Comparison of ENCODE assay signal across 22 mouse cellular contexts in genomic region chr10:117671930-117672666, GRCm38 (mm10). TPM values are rescaled to one million over a fixed set of nuclear protein-coding genes. Genes with fewer than 3 reads are reported as not detected.
DNase-seq lines count a peak whose midpoint lies in the region; ATAC-seq and TF ChIP-seq lines count a peak whose summit lies in the region.
"Had no signal": no experiment of that assay in that cellular context is flagged by ENCODE, and none has a peak within 500 bp of the region (broad histone marks: within the 10 kb centered on the region; RNA-seq: fewer than 3 reads in every experiment).

No protein-coding gene starts in this region.

- H3K27ac ChIP-seq in layer of hippocampus, adult 2 months: peak overlapping the region; percentile 75
- 0 out of 2 replicates have a peak overlapping the region, but pooled peaks have one; percentile 13 for H3K27ac ChIP-seq in neural tube, embryonic 13.5 days (replicated peaks)
- peak overlapping the region; percentile 57 for H3K27ac ChIP-seq in limb, embryonic 12.5 days
- H3K27ac ChIP-seq: forebrain, embryonic 10.5 days; forebrain, embryonic 13.5 days; heart, adult 2 months; heart, embryonic 10.5 days; heart, embryonic 13.5 days; hindbrain, embryonic 14.5 days; hindbrain, postnatal 0 days had no signal

- no peaks in the 10 kb centered on the region for H3K27me3 ChIP-seq in neural tube, embryonic 13.5 days
- H3K27me3 ChIP-seq in limb, embryonic 12.5 days: no peaks in the 10 kb centered on the region
- H3K27me3 ChIP-seq: forebrain, embryonic 13.5 days had no signal

- no peak overlapping the region for H3K4me2 ChIP-seq in neural tube, embryonic 13.5 days
- H3K4me2 ChIP-seq in limb, embryonic 12.5 days: no peak overlapping the region
- H3K4me2 ChIP-seq: forebrain, embryonic 13.5 days; heart, embryonic 13.5 days; hindbrain, embryonic 14.5 days had no signal

- no peak for TF ChIP-seq CTCF in layer of hippocampus, adult 2 months (conservative IDR thresholded peaks at IDR 0.05)

- DNase-seq in layer of hippocampus, adult 2 months (ENCODE audit: low spot score in 2 of 2): no peak
- no peak for DNase-seq in layer of hippocampus, adult 11-12 months (ENCODE audit: low spot score)
- no peak for DNase-seq in neural tube, embryonic 10.5 days (ENCODE audit: extremely low spot score, low spot score)
- DNase-seq in spleen, postnatal 36 days (ENCODE audit: low spot score in 2 of 2): no peak
- DNase-seq in kidney, postnatal 4 days: no peak
- DNase-seq: adrenal gland, postnatal 10 days; adrenal gland, postnatal 36 days; cerebellum, adult 9-10 months; gastrocnemius, postnatal 36 days; heart, adult 2 months; heart, postnatal 14 days; heart, postnatal 4 days had no signal

- no peaks in the 10 kb centered on the region for H3K9me3 ChIP-seq in neural tube, embryonic 13.5 days
- H3K9me3 ChIP-seq in limb, embryonic 12.5 days: no peaks in the 10 kb centered on the region
- H3K9me3 ChIP-seq: forebrain, embryonic 10.5 days; forebrain, embryonic 13.5 days; heart, embryonic 10.5 days; heart, embryonic 13.5 days had no signal

- H3K4me1 ChIP-seq in neural tube, embryonic 13.5 days (replicated peaks): peaks cover 26% of the 10 kb centered on the region
- peaks cover 53% of the 10 kb centered on the region for H3K4me1 ChIP-seq in limb, embryonic 12.5 days (replicated peaks)

- ATAC-seq in neural tube, embryonic 13.5 days (ENCODE audit: low read depth): no peak
- ATAC-seq in limb, embryonic 12.5 days (ENCODE audit: insufficient number of reproducible peaks, insufficient read depth, low FRiP score, low TSS enrichment, low read depth): no peak
- ATAC-seq: activated CD4-positive, CD25-positive, alpha-beta regulatory T cell, adult 4 months; CD4-positive, CD25-positive, alpha-beta regulatory T cell, adult 4 months; hindbrain, postnatal 0 days had no signal

- 88% methylated on average over 13 of the region's 13 CpGs for WGBS in neural tube, embryonic 13.5 days
- WGBS in limb, embryonic 12.5 days: 87% methylated on average over 13 of the region's 13 CpGs

- H3K4me3 ChIP-seq in layer of hippocampus, adult 2 months: no peak overlapping the region
- no peak overlapping the region for H3K4me3 ChIP-seq in neural tube, embryonic 13.5 days
- H3K4me3 ChIP-seq in limb, embryonic 12.5 days (replicated peaks): no peak overlapping the region
- H3K4me3 ChIP-seq: forebrain, embryonic 10.5 days; forebrain, embryonic 13.5 days; heart, adult 2 months; heart, embryonic 10.5 days; heart, embryonic 13.5 days had no signal

- H3K9ac ChIP-seq in neural tube, embryonic 13.5 days: no peak overlapping the region
- no peak overlapping the region for H3K9ac ChIP-seq in limb, embryonic 12.5 days (replicated peaks)
- H3K9ac ChIP-seq: forebrain, embryonic 13.5 days; hindbrain, embryonic 14.5 days had no signal

- H3K36me3 ChIP-seq in neural tube, embryonic 13.5 days: no peaks in the 10 kb centered on the region
- H3K36me3 ChIP-seq in limb, embryonic 12.5 days: no peaks in the 10 kb centered on the region
- H3K36me3 ChIP-seq: forebrain, embryonic 10.5 days; heart, embryonic 10.5 days; heart, embryonic 13.5 days had no signal

RNA-seq across cellular contexts. Expression of gene Mdm2, which starts 38.5 kb away (rescaled TPM):
- total RNA-seq in layer of hippocampus, adult 2 months (2021): 10 to 100 TPM; 55.1 to 66.0 TPM
- polyA plus RNA-seq in neural tube, embryonic 13.5 days (2015; fragmentation: Nextera tagmentation; extraction: Ambion mirVana): 52.5 and 66.2 TPM in 2 replicates
- 57.9 and 59.7 TPM in 2 replicates for polyA plus RNA-seq in limb, embryonic 12.5 days (2016; fragmentation: Nextera tagmentation; extraction: Ambion mirVana)

RNA-seq across cellular contexts. Expression of gene Cpm, which starts 42.8 kb away (rescaled TPM):
- total RNA-seq in layer of hippocampus, adult 2 months (2021): 1 to 10 TPM; 8.5 to 9.7 TPM
- 6.2 and 6.9 TPM in 2 replicates for polyA plus RNA-seq in neural tube, embryonic 13.5 days (2015; fragmentation: Nextera tagmentation; extraction: Ambion mirVana)
- 30.0 and 35.3 TPM in 2 replicates for polyA plus RNA-seq in limb, embryonic 12.5 days (2016; fragmentation: Nextera tagmentation; extraction: Ambion mirVana)

Comparison
In these comparisons a context has a peak if more than half of its experiments do, and no peak if none do; other contexts are left out.
1. H3K27ac ChIP-seq: peak in every context shown above with its lines; median percentile 75 in layer of hippocampus, adult 2 months; 57 in limb, embryonic 12.5 days; 13 in neural tube, embryonic 13.5 days.